Mouse (Mus musculus): ENCODE results near the gene Cd53. TPM values are rescaled to one million over a fixed set of nuclear protein-coding genes. Genes with fewer than 3 reads are reported as not detected.

Gene Cd53
- 9.0 and 13.7 TPM in 2 replicates for polyA plus RNA-seq (2012; rRNA removed)

DNA sequence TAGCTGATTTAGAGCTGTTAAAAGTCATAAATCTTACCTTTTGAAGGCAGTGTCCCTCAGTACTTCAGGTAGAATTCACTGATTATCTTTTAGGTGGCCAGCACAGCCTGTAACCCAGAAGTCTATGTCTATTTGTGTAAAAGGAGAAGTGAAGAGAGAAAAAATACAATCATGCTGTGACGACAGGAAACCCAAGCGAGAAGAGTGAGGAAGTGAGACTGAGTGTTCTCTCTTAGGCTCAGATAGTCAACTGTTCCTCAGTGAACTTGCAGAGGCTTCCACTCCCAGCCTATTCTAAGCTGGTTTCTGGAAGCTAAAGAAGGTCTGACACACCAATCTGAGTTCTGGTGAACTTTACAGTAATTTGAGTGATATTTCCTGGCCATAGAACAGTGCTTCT is at the start of gene Cd53:
Gene Cd53 (minus strand): TSS at position 220 of the 400 bp plus-strand sequence.

GRCm38 (mm10) chr3:106826187-106826586 is 36.2 kb upstream of the Cd53 start, which contains the start of gene Olfr266:
TSS of gene Olfr266 (minus strand) at chr3:106826287.

Other genes with a start within 250 kb of the Cd53 start
- gene Dram2, start 242.4 kb downstream of the Cd53 start, polyA plus RNA-seq (2012; rRNA removed): 15.2 and 19.9 TPM in 2 replicates
- gene Cept1, start 242.3 kb downstream of the Cd53 start, polyA plus RNA-seq (2012; rRNA removed): 11.2 and 13.6 TPM in 2 replicates
- 3.1 and 3.2 TPM in 2 replicates for gene Lrif1, start 105.2 kb downstream of the Cd53 start, polyA plus RNA-seq (2012; rRNA removed)
- gene Olfr266, start 36.1 kb upstream of the Cd53 start, polyA plus RNA-seq (2012; rRNA removed): not detected in 2 replicates
- 0.57 and 0.63 TPM in 2 replicates for gene Kcna3, start 246.0 kb upstream of the Cd53 start, polyA plus RNA-seq (2012; rRNA removed)